Mouse (Mus musculus): ENCODE data around the gene Ablim1.

DNA sequence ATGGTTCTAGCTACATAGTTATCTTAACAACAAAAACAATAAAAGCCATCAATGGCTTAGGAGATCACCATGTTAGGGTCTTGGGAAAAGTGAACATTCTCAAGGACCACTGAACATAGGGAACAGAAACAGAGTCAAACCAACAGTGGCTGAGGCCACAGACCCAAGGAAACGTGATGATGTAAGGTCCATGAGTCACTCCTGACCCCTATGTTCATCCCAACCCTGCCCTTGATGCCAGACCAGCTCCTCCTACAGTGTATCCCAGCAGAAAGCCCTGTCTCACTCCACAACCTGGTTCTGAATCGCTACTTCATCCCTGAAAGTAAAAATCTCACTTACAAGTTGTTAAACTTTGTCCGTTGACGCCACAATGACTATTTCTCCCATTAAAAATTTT is 86.1 kb downstream of the Ablim1 start:
- TF ChIP-seq CTCF (IDR thresholded peaks at IDR 0.05; ENCODE audit: low read depth, low read length) (no peak), POLR2A (IDR thresholded peaks at IDR 0.05; ENCODE audit: extremely low read depth, insufficient read depth, low read length) (no peak)

Data from liver, adult 2 months (tissue).